Mouse (Mus musculus): Measurements from ENCODE around the gene Usp17ld. TPM values are rescaled to one million over a fixed set of nuclear protein-coding genes. Genes with fewer than 3 reads are reported as not detected.

Usp17ld gene
- not detected for polyA plus RNA-seq (2017; shearing (Covaris generic))

DNA sequence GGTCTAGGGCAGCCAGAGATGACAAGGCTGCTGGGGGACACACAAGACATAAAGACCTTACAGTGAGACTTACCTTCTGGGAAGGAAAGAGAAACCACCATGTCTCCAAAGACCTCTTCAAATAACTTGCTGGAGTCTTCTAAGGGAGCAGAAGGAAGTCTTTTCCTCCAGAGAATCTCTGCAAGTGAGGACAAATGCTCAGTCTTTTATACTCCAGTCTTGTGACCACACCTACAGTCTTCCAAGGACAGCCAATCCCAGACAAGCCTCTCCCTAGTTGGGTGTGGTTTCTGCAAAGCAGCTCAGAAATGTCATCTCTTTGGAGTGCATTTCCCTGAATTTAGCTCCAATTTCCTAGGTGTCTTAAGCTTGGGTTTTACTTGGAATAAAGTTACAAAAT is at the start of gene Usp17ld:
TSS of gene Usp17ld (minus strand) at position 101 of the 400 bp plus-strand sequence.

DNA sequence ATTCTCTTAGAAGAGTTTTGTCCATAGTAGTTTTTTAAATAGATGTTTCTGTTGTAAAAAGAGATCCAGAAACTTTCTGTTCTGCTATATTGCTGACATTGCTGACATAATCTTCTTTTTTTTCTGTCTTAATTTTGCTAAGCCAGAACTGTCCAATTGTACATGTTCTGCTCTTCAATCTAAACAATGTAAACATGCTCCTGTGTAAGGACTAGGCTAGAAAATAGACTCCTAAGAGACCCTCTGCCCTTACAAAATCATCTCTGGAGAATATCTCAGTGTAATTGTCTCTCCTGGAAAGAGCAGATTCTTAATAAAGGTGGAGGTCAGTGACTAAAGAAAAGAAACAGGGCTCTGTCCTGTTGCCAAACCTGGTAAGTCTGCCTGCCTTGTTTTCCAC is 35.6 kb downstream of the Usp17ld start, which contains the start of gene Olfr594:
TSS of gene Olfr594 (plus strand) at position 301 of the 400 bp plus-strand sequence.

DNA sequence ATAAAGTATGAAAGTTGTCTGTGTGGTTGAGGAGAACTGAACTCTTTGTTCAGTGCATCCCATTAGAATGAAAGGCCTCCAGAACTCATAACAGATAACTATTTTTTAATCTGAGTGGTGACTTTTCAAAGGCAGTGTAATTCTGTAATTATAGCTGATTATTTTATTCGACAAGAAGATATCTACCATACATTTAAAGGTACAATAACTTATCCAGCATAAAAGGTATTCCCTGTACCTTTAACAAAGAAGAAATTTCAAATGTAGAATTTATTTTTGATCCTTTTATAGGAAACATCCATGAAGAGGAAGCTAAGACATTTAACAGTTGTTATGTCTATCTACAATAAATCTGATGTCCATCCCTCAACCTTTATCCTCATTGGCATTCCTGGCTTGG is 40.7 kb downstream of the Usp17ld start, which contains the start of gene Olfr593:
TSS of gene Olfr593 (plus strand) at position 301 of the 400 bp plus-strand sequence.

Other genes with a start within 250 kb of the Usp17ld start
- not detected for gene Olfr582, start 214.5 kb downstream of the Usp17ld start, polyA plus RNA-seq (2017; shearing (Covaris generic))
- gene Olfr583, start 201.2 kb downstream of the Usp17ld start, polyA plus RNA-seq (2017; shearing (Covaris generic)), result not detected
- not detected for gene Olfr584, start 170.6 kb downstream of the Usp17ld start, polyA plus RNA-seq (2017; shearing (Covaris generic))
- gene Olfr585, start 154.8 kb downstream of the Usp17ld start, polyA plus RNA-seq (2017; shearing (Covaris generic)), result not detected
- gene Olfr586, start 126.9 kb downstream of the Usp17ld start, polyA plus RNA-seq (2017; shearing (Covaris generic)), result not detected
- gene Olfr588-ps1, start 111.6 kb downstream of the Usp17ld start, polyA plus RNA-seq (2017; shearing (Covaris generic)), result not detected
- gene Olfr589, start 96.1 kb downstream of the Usp17ld start, polyA plus RNA-seq (2017; shearing (Covaris generic)), result not detected
- gene Olfr591, start 74.2 kb downstream of the Usp17ld start, polyA plus RNA-seq (2017; shearing (Covaris generic)), result not detected
- not detected for gene Olfr592, start 67.7 kb downstream of the Usp17ld start, polyA plus RNA-seq (2017; shearing (Covaris generic))
- gene Olfr593, start 40.6 kb downstream of the Usp17ld start, polyA plus RNA-seq (2017; shearing (Covaris generic)), result not detected
- gene Olfr594, start 35.5 kb downstream of the Usp17ld start, polyA plus RNA-seq (2017; shearing (Covaris generic)), result not detected
- gene Olfr596, start 53.1 kb upstream of the Usp17ld start, polyA plus RNA-seq (2017; shearing (Covaris generic)), result not detected
- gene Olfr597, start 63.8 kb upstream of the Usp17ld start, polyA plus RNA-seq (2017; shearing (Covaris generic)), result not detected
- not detected for gene Olfr598, start 71.1 kb upstream of the Usp17ld start, polyA plus RNA-seq (2017; shearing (Covaris generic))
- gene Olfr599, start 83.4 kb upstream of the Usp17ld start, polyA plus RNA-seq (2017; shearing (Covaris generic)), result not detected
- not detected for gene Olfr600, start 97.2 kb upstream of the Usp17ld start, polyA plus RNA-seq (2017; shearing (Covaris generic))
- gene Olfr601, start 110.2 kb upstream of the Usp17ld start, polyA plus RNA-seq (2017; shearing (Covaris generic)), result not detected
- gene Olfr603, start 133.7 kb upstream of the Usp17ld start, polyA plus RNA-seq (2017; shearing (Covaris generic)), result not detected
- gene Usp17lc, start 162.6 kb upstream of the Usp17ld start, polyA plus RNA-seq (2017; shearing (Covaris generic)), result not detected
- not detected for gene Olfr605, start 192.9 kb upstream of the Usp17ld start, polyA plus RNA-seq (2017; shearing (Covaris generic))
- gene Olfr606, start 196.5 kb upstream of the Usp17ld start, polyA plus RNA-seq (2017; shearing (Covaris generic)), result not detected
- 0.13 TPM for gene Olfr607, start 211.6 kb upstream of the Usp17ld start, polyA plus RNA-seq (2017; shearing (Covaris generic))
- not detected for gene Olfr608, start 217.4 kb upstream of the Usp17ld start, polyA plus RNA-seq (2017; shearing (Covaris generic))
- not detected for gene Olfr609, start 245.6 kb upstream of the Usp17ld start, polyA plus RNA-seq (2017; shearing (Covaris generic))